Mouse (Mus musculus) neural tube, embryonic 14.5 days (tissue): ENCODE results near the gene Prrc2a. TPM values are rescaled to one million over a fixed set of nuclear protein-coding genes. Genes with fewer than 3 reads are reported as not detected.

Experiments
- microRNA-seq: library from miRNA; unstranded; fragments of <30 nt; microRNA quantifications from one replicate; pipeline ENCODE4, GENCODE M21; 2016
- polyA plus RNA-seq: library from polyadenylated mRNA; unstranded; fragments of >200 nt; fragmentation: Nextera tagmentation; extraction: Ambion mirVana; gene quantifications from 2 replicates; pipeline ENCODE4 v1.2.1, GENCODE M21; 2014

Prrc2a gene
- polyA plus RNA-seq, 1 experiment from 2014 or later: 195 TPM

Small RNA genes within 50 kb of the gene (microRNA-seq; reads per million reads assigned to microRNA genes)
- gene Mir6973a (not detected), gene Mir6974 (not detected)

Other genes with a start within 250 kb of the Prrc2a start
- gene Neu1, start 233.6 kb downstream of the Prrc2a start, polyA plus RNA-seq: 27.4 and 30.1 TPM in 2 replicates
- 0.27 and 0.35 TPM in 2 replicates for gene Hspa1b, start 205.7 kb downstream of the Prrc2a start, polyA plus RNA-seq
- gene Gm20481, start 195.0 kb downstream of the Prrc2a start, polyA plus RNA-seq: not detected in 2 replicates
- gene Hspa1a, start 192.7 kb downstream of the Prrc2a start, polyA plus RNA-seq: 7.0 and 7.6 TPM in 2 replicates
- gene Hspa1l, start 192.2 kb downstream of the Prrc2a start, polyA plus RNA-seq: 1.6 and 2.8 TPM in 2 replicates
- gene Lsm2, start 183.0 kb downstream of the Prrc2a start, polyA plus RNA-seq: 89.1 and 89.5 TPM in 2 replicates
- 51.4 and 56.9 TPM in 2 replicates for gene Vars, start 163.9 kb downstream of the Prrc2a start, polyA plus RNA-seq
- gene Vwa7, start 148.3 kb downstream of the Prrc2a start, polyA plus RNA-seq: 0.11 and 0.15 TPM in 2 replicates
- 2.1 and 2.2 TPM in 2 replicates for gene Sapcd1, start 136.9 kb downstream of the Prrc2a start, polyA plus RNA-seq
- gene Msh5, start 118.2 kb downstream of the Prrc2a start, polyA plus RNA-seq: 1.9 and 2.2 TPM in 2 replicates
- 13.3 and 37.0 TPM in 2 replicates for gene Clic1, start 114.9 kb downstream of the Prrc2a start, polyA plus RNA-seq
- 269 and 303 TPM in 2 replicates for gene Ddah2, start 105.9 kb downstream of the Prrc2a start, polyA plus RNA-seq
- not detected in 2 replicates for gene Ly6g6c, start 99.5 kb downstream of the Prrc2a start, polyA plus RNA-seq
- 0.12 and 0.15 TPM in 2 replicates for gene Mpig6b, start 98.7 kb downstream of the Prrc2a start, polyA plus RNA-seq
- 0.46 and 0.66 TPM in 2 replicates for gene Ly6g6e, start 88.0 kb downstream of the Prrc2a start, polyA plus RNA-seq
- 0.84 and 1.8 TPM in 2 replicates for gene Ly6g6d, start 86.8 kb downstream of the Prrc2a start, polyA plus RNA-seq
- gene Ly6g6f, start 79.3 kb downstream of the Prrc2a start, polyA plus RNA-seq: 0.23 TPM in 1 of 2 replicates, not detected in the other
- gene Abhd16a, start 75.6 kb downstream of the Prrc2a start, polyA plus RNA-seq: 82.3 and 92.5 TPM in 2 replicates
- not detected in 2 replicates for gene Ly6g5c, start 56.6 kb downstream of the Prrc2a start, polyA plus RNA-seq
- 0.52 and 0.92 TPM in 2 replicates for gene Ly6g5b, start 49.5 kb downstream of the Prrc2a start, polyA plus RNA-seq
- 22.2 and 23.7 TPM in 2 replicates for gene Gpank1, start 43.4 kb downstream of the Prrc2a start, polyA plus RNA-seq
- 361 and 363 TPM in 2 replicates for gene Csnk2b, start 42.8 kb downstream of the Prrc2a start, polyA plus RNA-seq
- gene D17H6S53E, start 38.5 kb downstream of the Prrc2a start, polyA plus RNA-seq: 8.1 and 9.7 TPM in 2 replicates
- 0.75 and 0.89 TPM in 2 replicates for gene Apom, start 32.8 kb downstream of the Prrc2a start, polyA plus RNA-seq
- 88.3 and 102 TPM in 2 replicates for gene Bag6, start 29.7 kb downstream of the Prrc2a start, polyA plus RNA-seq
- gene Aif1, start 11.2 kb upstream of the Prrc2a start, polyA plus RNA-seq: 6.7 and 10.7 TPM in 2 replicates
- 3.7 and 8.8 TPM in 2 replicates for gene Lst1, start 23.5 kb upstream of the Prrc2a start, polyA plus RNA-seq
- gene Ltb, start 29.5 kb upstream of the Prrc2a start, polyA plus RNA-seq: 0.31 and 0.62 TPM in 2 replicates
- not detected in 2 replicates for gene Tnf, start 37.1 kb upstream of the Prrc2a start, polyA plus RNA-seq
- 0.24 and 0.26 TPM in 2 replicates for gene Lta, start 40.5 kb upstream of the Prrc2a start, polyA plus RNA-seq
- 0.44 TPM in 1 of 2 replicates, not detected in the other for gene Gm16181, start 55.9 kb upstream of the Prrc2a start, polyA plus RNA-seq
- gene Atp6v1g2, start 68.8 kb upstream of the Prrc2a start, polyA plus RNA-seq: 118 and 154 TPM in 2 replicates
- 3.4 and 4.3 TPM in 2 replicates for gene Nfkbil1, start 70.9 kb upstream of the Prrc2a start, polyA plus RNA-seq
- gene Ddx39b, start 76.8 kb upstream of the Prrc2a start, polyA plus RNA-seq: 373 and 383 TPM in 2 replicates
- 99.9 and 111 TPM in 2 replicates for gene H2-D1, start 97.8 kb upstream of the Prrc2a start, polyA plus RNA-seq
- gene H2-Q1, start 155.5 kb upstream of the Prrc2a start, polyA plus RNA-seq: 0.48 TPM in 1 of 2 replicates, not detected in the other
- 1.4 and 2.9 TPM in 2 replicates for gene H2-Q2, start 177.3 kb upstream of the Prrc2a start, polyA plus RNA-seq
- 0.55 and 0.90 TPM in 2 replicates for gene H2-Q4, start 214.7 kb upstream of the Prrc2a start, polyA plus RNA-seq